Mouse (Mus musculus) heart, postnatal 0 days (tissue): ENCODE data around the gene Tmem213. TPM values are rescaled to one million over a fixed set of nuclear protein-coding genes. Genes with fewer than 3 reads are reported as not detected.

ENCODE experiments used
- ATAC-seq: fragments of 200-750 bp; cut with Nextera tagmentation; 2 replicates; pipeline ENCODE4 v1.8.0; 2017; ENCODE audit warnings: low read depth, moderate number of reproducible peaks, moderate library complexity; ENCODE audit not compliant: insufficient read depth
- DNase-seq: peaks from one replicate; pipeline ENCODE4 v3.0.0-alpha.2; 2016; ENCODE audit warnings: low spot score
- H3K27ac ChIP-seq: fragments of 300-500 bp; sonication (generic); 2 replicates; pipeline ENCODE4 v1.5.1; 2014; ENCODE audit warnings: low read depth, mild to moderate bottlenecking
- H3K27me3 ChIP-seq: fragments of 300-500 bp; sonication (generic); 2 replicates; pipeline ENCODE4 v1.6.1; 2014; ENCODE audit warnings: low read length, mixed read lengths; ENCODE audit not compliant: control insufficient read depth, insufficient read depth
- H3K36me3 ChIP-seq: fragments of 300-500 bp; sonication (generic); replicated peaks from 2 replicates; pipeline ENCODE4 v1.6.1; 2014; ENCODE audit warnings: low read length, mixed read lengths; ENCODE audit not compliant: control insufficient read depth, insufficient read depth
- H3K4me1 ChIP-seq: fragments of 300-500 bp; sonication (generic); 2 replicates; pipeline ENCODE4 v1.6.1; 2014; ENCODE audit warnings: antibody characterized with exemption; ENCODE audit not compliant: control insufficient read depth, insufficient read depth
- H3K4me2 ChIP-seq: fragments of 300-500 bp; sonication (generic); 2 replicates; pipeline ENCODE4 v1.6.1; 2014; ENCODE audit warnings: low read depth, mild to moderate bottlenecking, low read length, moderate library complexity
- H3K4me3 ChIP-seq: fragments of 300-500 bp; sonication (generic); 2 replicates; pipeline ENCODE4 v1.5.1; 2014; ENCODE audit warnings: low read depth, low read length
- H3K9ac ChIP-seq: fragments of 300-500 bp; sonication (generic); replicated peaks from 2 replicates; pipeline ENCODE4 v1.6.1; 2014; ENCODE audit warnings: low read depth, low read length, mixed read lengths
- H3K9me3 ChIP-seq: fragments of 300-500 bp; sonication (generic); replicated peaks from 2 replicates; pipeline ENCODE4 v1.6.1; 2016; ENCODE audit warnings: low read length; ENCODE audit not compliant: control insufficient read depth
- CTCF ChIP-seq: IDR thresholded peaks from 2 replicates; pipeline ENCODE4 v1.5.1; 2016; ENCODE audit warnings: antibody characterized with exemption, control low read depth, low read depth
- EP300 ChIP-seq: IDR thresholded peaks from 2 replicates; pipeline ENCODE4 v1.6.1; 2016; ENCODE audit warnings: antibody characterized with exemption, low read depth
- WGBS: fragments of 180-500 bp; shearing (Covaris S2); extraction: QIAGEN DNeasy Blood & Tissue Kit; methylation state at CpG from one replicate; pipeline ENCODE4 v1.1.7; 2014; 5-methylcytosine and 5-hydroxymethylcytosine counted together
- polyA plus RNA-seq: library from polyadenylated mRNA; unstranded; fragments of >200 nt; fragmentation: Nextera tagmentation; extraction: Ambion mirVana; gene quantifications from 2 replicates; pipeline ENCODE4 v1.2.1, GENCODE M21; 2015
- total RNA-seq: library from RNA; depleted of rRNA; stranded (reverse); fragments of >200 nt; gene quantifications from 2 replicates; pipeline ENCODE4 v1.2.3, GENCODE M21; 2014; ENCODE audit warnings: low replicate concordance

The Tmem213 gene
- total and polyA plus RNA-seq, 2 experiments from 2014 or later = not detected

DNA sequence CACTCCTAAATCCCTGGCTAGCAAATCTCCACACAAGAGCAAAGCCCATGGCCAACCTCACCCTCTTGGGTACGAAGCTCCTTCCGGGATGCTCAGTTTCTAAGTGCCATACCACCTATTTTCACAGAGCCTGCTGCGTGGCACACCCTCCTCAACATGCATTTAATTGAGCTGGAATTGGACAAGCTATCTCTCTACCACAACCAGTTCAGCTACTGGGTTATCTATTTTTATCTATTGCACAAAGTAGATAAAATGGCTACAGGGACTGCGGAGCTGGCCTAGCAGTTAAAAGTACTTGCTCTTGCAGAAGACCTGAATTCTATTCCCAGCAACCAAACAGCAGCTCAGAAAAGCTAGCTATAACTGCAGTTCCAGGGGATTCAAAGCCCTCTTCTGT, 37.8 kb upstream of the Tmem213 start:
- Histone ChIP-seq H3K9me3 (no peaks in the 10 kb centered on the region), H3K27me3 (no peaks in the 10 kb centered on the region), H3K4me1 (peaks cover 8% of the 10 kb centered on the region), H3K36me3 (no peaks in the 10 kb centered on the region), H3K9ac (no peak overlapping the region), H3K27ac (no peak overlapping the region), H3K4me2 (no peak overlapping the region), H3K4me3 (no peak overlapping the region)
- 75% methylated on average over 4 of the region's 4 CpGs for WGBS
- DNase-seq (no peak), ATAC-seq (no peak)
- TF ChIP-seq CTCF = no peak
- TF ChIP-seq EP300 = no peak

DNA sequence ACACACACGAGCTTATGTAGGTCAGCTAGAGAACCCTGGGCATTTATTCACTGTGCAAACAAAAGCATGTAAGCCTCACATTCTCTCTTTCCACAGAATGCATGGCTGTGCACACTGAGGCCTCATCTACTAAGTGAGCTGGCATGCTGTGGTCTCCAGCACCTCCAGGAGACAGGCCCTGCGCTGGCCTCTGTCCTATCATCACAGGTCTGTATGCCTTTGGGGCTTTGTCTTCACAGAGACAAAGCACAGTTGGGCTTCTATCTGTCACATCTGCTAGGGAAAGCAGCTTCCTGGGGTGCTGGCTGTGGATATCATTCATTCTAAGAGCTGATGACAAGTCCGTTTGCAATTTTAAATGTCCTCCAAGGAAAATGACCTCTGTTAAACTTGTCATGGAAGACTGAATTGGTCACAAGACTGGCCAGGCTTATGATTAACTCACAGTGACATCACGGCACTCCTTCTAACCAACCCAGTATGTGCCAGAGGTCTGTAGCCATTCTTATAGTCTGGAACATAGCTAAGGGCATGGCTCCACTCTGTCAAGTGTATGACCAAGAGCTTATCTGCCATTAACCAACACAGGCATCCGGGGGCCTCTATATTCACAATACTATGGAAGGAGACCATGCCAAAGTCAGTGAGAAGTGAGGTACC, 36.8 kb upstream of the Tmem213 start:
- TF ChIP-seq CTCF = no peak
- TF ChIP-seq EP300 = no peak
- Histone ChIP-seq H3K9ac (no peak overlapping the region), H3K9me3 (no peaks in the 10 kb centered on the region), H3K4me3 (no peak overlapping the region), H3K27ac (peak overlapping the region; percentile 22), H3K27me3 (no peaks in the 10 kb centered on the region), H3K4me1 (peaks cover 8% of the 10 kb centered on the region), H3K36me3 (no peaks in the 10 kb centered on the region), H3K4me2 (no peak overlapping the region)
- ATAC-seq (peak; percentile 44; the same call in 1 of the 2 replicates), DNase-seq (peak; percentile 16)
- WGBS = 37% methylated on average over 5 of the region's 5 CpGs

GRCm38 (mm10) chr6:38073592-38073991, 35.5 kb upstream of the Tmem213 start:
- DNase-seq (no peak), ATAC-seq (no peak)
- H3K9ac ChIP-seq = no peak overlapping the region
- H3K27me3 ChIP-seq = no peaks in the 10 kb centered on the region
- 87% methylated on average over 3 of the region's 3 CpGs for WGBS
- H3K4me2 ChIP-seq = no peak overlapping the region
- TF ChIP-seq EP300 (no peak), CTCF (no peak)
- no peak overlapping the region for H3K4me3 ChIP-seq
- H3K9me3 ChIP-seq = no peaks in the 10 kb centered on the region
- no peaks in the 10 kb centered on the region for H3K36me3 ChIP-seq
- H3K27ac ChIP-seq = no peak overlapping the region
- H3K4me1 ChIP-seq = peaks cover 8% of the 10 kb centered on the region

DNA sequence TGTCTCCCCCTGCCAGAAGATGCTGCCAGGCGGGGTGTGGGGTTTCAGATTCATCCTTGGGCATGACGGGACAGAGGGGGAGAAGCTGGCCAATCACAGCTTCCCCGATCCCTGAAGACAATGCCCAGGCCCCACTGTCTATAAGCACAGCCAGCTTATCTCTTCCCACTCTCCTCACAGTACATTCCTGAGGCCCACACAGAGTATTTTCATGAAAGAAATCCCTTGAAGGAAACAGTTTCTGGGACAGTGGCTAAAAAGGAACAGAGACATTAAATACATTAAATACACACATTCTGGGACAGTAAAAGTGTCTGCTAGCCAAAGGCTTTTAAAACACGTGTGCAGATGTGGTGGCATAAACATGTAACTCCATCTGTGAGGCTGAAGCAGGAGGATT, 28.7 kb upstream of the Tmem213 start:
- no peak for ATAC-seq
- WGBS = 48% methylated on average over 4 of the region's 4 CpGs
- Histone ChIP-seq H3K4me2 (no peak overlapping the region), H3K27me3 (no peaks in the 10 kb centered on the region), H3K27ac (no peak overlapping the region), H3K4me3 (no peak overlapping the region), H3K36me3 (no peaks in the 10 kb centered on the region), H3K4me1 (peaks cover 15% of the 10 kb centered on the region; the same call in 1 of the 2 replicates), H3K9ac (no peak overlapping the region), H3K9me3 (no peaks in the 10 kb centered on the region)
- DNase-seq = no peak
- TF ChIP-seq CTCF (no peak), EP300 (no peak)

- Histone ChIP-seq H3K9ac (no peak overlapping the region), H3K4me1 (peaks cover 15% of the 10 kb centered on the region; the same call in 1 of the 2 replicates), H3K9me3 (no peaks in the 10 kb centered on the region), H3K4me2 (no peak overlapping the region), H3K36me3 (no peaks in the 10 kb centered on the region), H3K4me3 (no peak overlapping the region), H3K27me3 (no peaks in the 10 kb centered on the region), H3K27ac (no peak overlapping the region)
- DNase-seq (peak; percentile 47), ATAC-seq (peak; percentile 70)
- 44% methylated on average over 11 of the region's 11 CpGs for WGBS
- TF ChIP-seq CTCF = no peak
- no peak for TF ChIP-seq EP300
Measured at GRCm38 (mm10) chr6:38081727-38082341, 27.2 kb upstream of the Tmem213 start.

DNA sequence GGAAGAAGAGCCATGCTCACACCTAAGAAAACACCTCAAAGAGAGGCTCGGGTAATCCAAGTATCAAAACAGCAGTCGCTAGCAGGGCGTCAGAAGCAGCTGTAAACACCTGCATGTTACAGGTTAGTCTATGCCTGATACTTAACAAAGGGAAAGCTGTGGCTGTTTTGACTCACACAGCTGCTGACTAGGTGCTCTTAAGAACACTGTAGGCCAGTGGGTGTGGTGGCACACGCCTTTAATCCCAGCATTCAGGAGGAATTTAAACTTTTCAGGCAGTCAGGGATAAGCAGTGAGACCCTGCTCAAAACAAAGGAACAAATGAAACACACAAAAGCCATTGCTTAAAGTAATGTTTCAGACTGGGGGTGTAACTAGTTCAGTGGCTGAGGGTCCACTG, 25.9 kb upstream of the Tmem213 start:
- Histone ChIP-seq H3K4me2 (no peak overlapping the region), H3K4me3 (no peak overlapping the region), H3K9ac (no peak overlapping the region), H3K27me3 (no peaks in the 10 kb centered on the region), H3K27ac (no peak overlapping the region), H3K4me1 (peaks cover 15% of the 10 kb centered on the region; the same call in 1 of the 2 replicates), H3K36me3 (no peaks in the 10 kb centered on the region), H3K9me3 (no peaks in the 10 kb centered on the region)
- WGBS = 42% methylated on average over 4 of the region's 4 CpGs
- DNase-seq (no peak), ATAC-seq (no peak)
- TF ChIP-seq CTCF (no peak), EP300 (no peak)
